Mouse (Mus musculus): ENCODE data around the gene Lonrf3. TPM values are rescaled to one million over a fixed set of nuclear protein-coding genes. Genes with fewer than 3 reads are reported as not detected.

Lonrf3 gene
- total and polyA plus RNA-seq, 2 experiments from 2014 or later = 0.91 to 10.8 TPM

DNA sequence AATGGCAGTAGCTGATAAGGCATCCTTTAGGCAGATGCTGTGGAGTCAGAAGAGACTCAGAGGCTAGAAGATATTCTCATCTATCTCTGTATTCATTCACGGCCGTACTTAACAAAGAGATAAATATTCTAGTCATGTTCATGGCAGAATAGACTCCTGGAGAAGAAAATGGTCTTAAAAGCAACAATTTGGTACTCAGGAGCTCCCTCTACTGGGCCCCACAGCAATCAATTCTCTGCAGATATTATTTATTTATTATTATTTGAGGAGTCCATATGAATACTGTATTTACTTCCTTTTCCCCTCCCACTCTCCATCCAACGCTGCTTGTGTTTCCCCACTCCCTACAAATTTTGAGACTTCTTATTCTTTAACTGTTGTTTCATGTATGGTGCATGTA lies 24.3 kb downstream of the Lonrf3 start:
- Histone ChIP-seq H3K27me3 (ENCODE audit: insufficient read depth, low read length) (no peaks in the 10 kb centered on the region), H3K9me3 (ENCODE audit: low read length) (no peaks in the 10 kb centered on the region), H3K4me2 (ENCODE audit: low read depth, low read length) (no peak overlapping the region), H3K36me3 (ENCODE audit: insufficient read depth, low read length) (no peaks in the 10 kb centered on the region), H3K9ac (replicated peaks; ENCODE audit: low read length) (no peak overlapping the region), H3K4me1 (ENCODE audit: insufficient read depth, low read length) (no peaks in the 10 kb centered on the region), H3K4me3 (ENCODE audit: low read length) (no peak overlapping the region), H3K27ac (no peak overlapping the region)
- peak; percentile 45 for TF ChIP-seq CTCF (IDR thresholded peaks at IDR 0.05; ENCODE audit: low read depth)
- ATAC-seq (no peak), DNase-seq (ENCODE audit: low spot score) (peak; percentile 50)
- 54% methylated on average over 3 of the region's 3 CpGs for WGBS

- Histone ChIP-seq H3K4me2 (ENCODE audit: low read depth, low read length) (no peak overlapping the region), H3K9ac (replicated peaks; ENCODE audit: low read length) (no peak overlapping the region), H3K9me3 (ENCODE audit: low read length) (no peaks in the 10 kb centered on the region), H3K27ac (no peak overlapping the region), H3K36me3 (ENCODE audit: insufficient read depth, low read length) (no peaks in the 10 kb centered on the region), H3K4me3 (ENCODE audit: low read length) (no peak overlapping the region), H3K4me1 (ENCODE audit: insufficient read depth, low read length) (no peaks in the 10 kb centered on the region), H3K27me3 (ENCODE audit: insufficient read depth, low read length) (no peaks in the 10 kb centered on the region)
- no peak for TF ChIP-seq CTCF (IDR thresholded peaks at IDR 0.05; ENCODE audit: low read depth)
- ATAC-seq (no peak), DNase-seq (ENCODE audit: low spot score) (no peak)
Measured at GRCm38 (mm10) chrX:36385340-36385739, 57.2 kb downstream of the Lonrf3 start.

GRCm38 (mm10) chrX:36389971-36390370 lies 61.8 kb downstream of the Lonrf3 start:
- Histone ChIP-seq H3K4me3 (ENCODE audit: low read length) (no peak overlapping the region), H3K36me3 (ENCODE audit: insufficient read depth, low read length) (no peaks in the 10 kb centered on the region), H3K27ac (no peak overlapping the region), H3K9ac (replicated peaks; ENCODE audit: low read length) (no peak overlapping the region), H3K4me2 (ENCODE audit: low read depth, low read length) (no peak overlapping the region), H3K4me1 (ENCODE audit: insufficient read depth, low read length) (no peaks in the 10 kb centered on the region), H3K9me3 (ENCODE audit: low read length) (no peaks in the 10 kb centered on the region), H3K27me3 (ENCODE audit: insufficient read depth, low read length) (no peaks in the 10 kb centered on the region)
- WGBS = 53% methylated on average over 3 of the region's 3 CpGs
- peak; percentile 24 for DNase-seq (ENCODE audit: low spot score)
- TF ChIP-seq CTCF (IDR thresholded peaks at IDR 0.05; ENCODE audit: low read depth) = no peak
- ATAC-seq = 0 out of 2 replicates have a peak, but pooled peaks have one; percentile 56

DNA sequence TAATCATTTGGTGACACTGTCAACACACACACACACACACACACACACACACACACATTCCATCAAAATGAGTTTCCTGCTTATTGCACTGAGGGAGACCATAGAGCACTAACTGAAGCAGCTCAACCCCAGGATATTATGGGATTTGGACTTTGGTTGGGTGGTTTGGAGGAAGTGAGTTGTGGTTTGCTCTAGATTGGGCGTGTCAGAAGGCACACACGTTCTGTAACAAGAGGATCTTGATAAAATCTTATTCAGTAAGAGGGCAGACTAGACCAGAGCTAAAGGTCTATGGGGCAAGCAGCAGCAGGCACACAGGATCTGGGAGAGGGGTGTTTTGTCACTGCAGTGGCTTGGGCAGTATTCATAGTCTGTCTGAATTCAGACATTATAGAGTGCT lies 62.4 kb downstream of the Lonrf3 start:
- Histone ChIP-seq H3K4me3 (ENCODE audit: low read length) (no peak overlapping the region), H3K4me1 (ENCODE audit: insufficient read depth, low read length) (no peaks in the 10 kb centered on the region), H3K4me2 (ENCODE audit: low read depth, low read length) (no peak overlapping the region), H3K9me3 (ENCODE audit: low read length) (no peaks in the 10 kb centered on the region), H3K9ac (replicated peaks; ENCODE audit: low read length) (no peak overlapping the region), H3K27me3 (ENCODE audit: insufficient read depth, low read length) (no peaks in the 10 kb centered on the region), H3K27ac (no peak overlapping the region), H3K36me3 (ENCODE audit: insufficient read depth, low read length) (no peaks in the 10 kb centered on the region)
- WGBS = 56% methylated on average over 2 of the region's 2 CpGs
- TF ChIP-seq CTCF (IDR thresholded peaks at IDR 0.05; ENCODE audit: low read depth) = no peak
- DNase-seq (ENCODE audit: low spot score) (no peak), ATAC-seq (no peak)

DNA sequence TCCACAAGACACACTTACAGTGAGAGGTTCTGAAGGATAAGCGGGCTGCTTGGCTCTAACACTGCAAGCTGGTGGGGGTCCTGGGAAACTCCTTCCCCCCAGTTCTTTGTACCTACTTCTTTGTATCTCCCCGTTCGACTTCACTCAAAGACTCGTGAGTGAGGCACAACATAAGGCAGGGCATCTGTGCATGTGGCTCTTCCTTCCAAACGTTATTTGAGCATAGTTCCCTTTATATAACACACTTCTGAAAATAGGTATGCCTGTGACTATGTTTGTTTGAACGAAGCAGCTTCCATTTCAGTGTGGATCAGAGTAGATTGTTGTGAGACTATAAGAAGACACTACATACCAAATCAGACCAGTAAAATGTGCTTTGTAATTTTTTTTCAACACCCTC lies 64.5 kb downstream of the Lonrf3 start:
- DNase-seq (ENCODE audit: low spot score) = no peak
- Histone ChIP-seq H3K9ac (replicated peaks; ENCODE audit: low read length) (no peak overlapping the region), H3K4me1 (ENCODE audit: insufficient read depth, low read length) (no peaks in the 10 kb centered on the region), H3K4me3 (ENCODE audit: low read length) (no peak overlapping the region), H3K27me3 (ENCODE audit: insufficient read depth, low read length) (no peaks in the 10 kb centered on the region), H3K36me3 (ENCODE audit: insufficient read depth, low read length) (no peaks in the 10 kb centered on the region), H3K4me2 (ENCODE audit: low read depth, low read length) (no peak overlapping the region), H3K27ac (no peak overlapping the region), H3K9me3 (ENCODE audit: low read length) (no peaks in the 10 kb centered on the region)
- ATAC-seq = no peak
- WGBS = 59% methylated on average over 6 of the region's 6 CpGs
- no peak for TF ChIP-seq CTCF (IDR thresholded peaks at IDR 0.05; ENCODE audit: low read depth)

- no peaks in the 10 kb centered on the region for H3K27me3 ChIP-seq (ENCODE audit: insufficient read depth, low read length)
- peak; percentile 58 for TF ChIP-seq CTCF (IDR thresholded peaks at IDR 0.05; ENCODE audit: low read depth)
- ATAC-seq = peak; percentile 69
- no peak overlapping the region for H3K9ac ChIP-seq (replicated peaks; ENCODE audit: low read length)
- peak; percentile 60 for DNase-seq (ENCODE audit: low spot score)
- no peak overlapping the region for H3K4me2 ChIP-seq (ENCODE audit: low read depth, low read length)
- H3K36me3 ChIP-seq (ENCODE audit: insufficient read depth, low read length) = no peaks in the 10 kb centered on the region
- WGBS = 57% methylated on average over 6 of the region's 6 CpGs
- no peak overlapping the region for H3K4me3 ChIP-seq (ENCODE audit: low read length)
- no peaks in the 10 kb centered on the region for H3K9me3 ChIP-seq (ENCODE audit: low read length)
- no peaks in the 10 kb centered on the region for H3K4me1 ChIP-seq (ENCODE audit: insufficient read depth, low read length)
- no peak overlapping the region for H3K27ac ChIP-seq
Measured at GRCm38 (mm10) chrX:36393279-36393678, 65.1 kb downstream of the Lonrf3 start.

DNA sequence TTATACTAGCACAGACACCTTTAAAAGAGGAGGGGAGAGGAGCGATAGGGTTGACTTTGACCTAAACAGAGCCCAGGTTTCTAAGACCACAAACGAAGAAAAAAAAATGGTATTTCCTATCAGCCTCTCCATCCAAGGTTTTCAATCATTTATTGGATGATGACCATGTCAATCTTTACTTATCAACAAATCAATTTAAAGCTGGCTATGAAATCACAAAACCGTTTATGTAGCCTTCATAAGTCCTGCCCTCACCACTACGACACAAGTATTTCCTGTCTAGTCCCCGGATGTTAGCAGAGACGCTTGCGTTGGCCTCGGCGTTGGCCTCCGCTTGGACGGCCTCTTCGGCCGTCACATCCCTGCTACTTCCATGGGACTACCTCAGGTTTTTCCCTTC lies 72.8 kb downstream of the Lonrf3 start, which contains the start of gene Gm6268:
TSS of gene Gm6268 (plus strand) at position 301 of the 400 bp plus-strand sequence.
- DNase-seq (ENCODE audit: low spot score) (no peak), ATAC-seq (no peak)
- Histone ChIP-seq H3K4me2 (ENCODE audit: low read depth, low read length) (no peak within 1 kb of the TSS), H3K27ac (no peak within 1 kb of the TSS), H3K27me3 (ENCODE audit: insufficient read depth, low read length) (no peaks in the 10 kb centered on the region), H3K9ac (replicated peaks; ENCODE audit: low read length) (no peak within 1 kb of the TSS), H3K36me3 (ENCODE audit: insufficient read depth, low read length) (no peaks in the 10 kb centered on the region), H3K4me1 (ENCODE audit: insufficient read depth, low read length) (no peaks in the 10 kb centered on the region), H3K4me3 (ENCODE audit: low read length) (no peak within 1 kb of the TSS), H3K9me3 (ENCODE audit: low read length) (no peaks in the 10 kb centered on the region)
- WGBS = 92% methylated on average over 13 of the region's 13 CpGs
- TF ChIP-seq CTCF (IDR thresholded peaks at IDR 0.05; ENCODE audit: low read depth) = no peak

Measured in hindbrain, postnatal 0 days (tissue).